Mouse (Mus musculus) inflammation-experienced regulatory T-cells, adult 16 weeks (primary cell): ENCODE results near the gene Rbm45. TPM values are rescaled to one million over a fixed set of nuclear protein-coding genes. Genes with fewer than 3 reads are reported as not detected.

Source experiments
- polyA plus RNA-seq: library from polyadenylated mRNA; unstranded; fragments of 100-300 nt; shearing (Covaris generic); gene quantifications from one replicate; pipeline ENCODE4 v1.2.1, GENCODE M21; 2017

The Rbm45 gene
- 11.8 TPM for polyA plus RNA-seq

GRCm38 (mm10) chr2:76369821-76370655 is at the start of gene Rbm45:
Gene Rbm45, plus strand, starts transcription at chr2:76369984.

GRCm38 (mm10) chr2:76338215-76339156 is 31.3 kb upstream of the Rbm45 start, which contains the start of gene Pde11a:
Gene Pde11a, minus strand, starts transcription at chr2:76338774.

GRCm38 (mm10) chr2:76360226-76360625 is 9.6 kb upstream of the Rbm45 start, which contains the start of gene Cyct:
Gene Cyct, minus strand, starts transcription at chr2:76360450.

DNA sequence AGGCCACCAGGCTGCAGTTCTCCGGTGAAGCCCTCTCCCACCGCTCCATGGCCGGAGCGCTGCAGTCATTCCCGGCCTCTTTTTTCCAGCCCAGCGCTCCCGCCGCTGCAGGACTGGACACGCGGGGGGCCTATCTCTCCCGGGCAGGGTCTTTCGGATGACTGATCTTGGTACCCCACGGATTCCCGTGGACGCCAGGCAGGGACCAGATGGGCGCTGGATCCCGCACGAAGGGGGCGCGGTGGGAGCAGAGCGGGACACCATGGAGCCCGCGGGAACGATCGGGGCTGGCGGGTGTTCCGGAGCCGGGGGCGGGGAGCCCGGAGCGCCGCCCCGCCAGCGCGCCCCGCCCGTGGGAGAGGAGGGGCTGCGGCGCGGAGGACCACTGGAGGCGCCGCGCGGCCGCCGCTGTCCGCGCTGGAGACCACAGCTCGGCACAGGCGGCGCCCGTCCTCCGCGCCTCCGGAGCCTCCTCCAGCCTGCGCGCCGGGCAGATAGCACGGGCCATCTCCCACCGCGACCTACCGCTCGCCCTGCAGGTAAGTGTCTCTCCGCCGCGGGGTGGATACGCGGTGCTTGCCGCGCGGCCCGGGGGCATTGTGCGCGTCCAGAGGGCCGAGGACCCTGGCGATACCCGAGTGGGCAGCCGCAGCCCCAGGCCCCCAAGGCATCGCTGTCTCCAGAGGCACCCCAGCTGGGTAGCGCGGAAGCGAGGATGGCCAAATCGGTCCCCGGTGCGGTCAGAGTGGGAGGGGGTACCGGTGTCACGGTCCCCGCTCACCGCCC is 36.6 kb downstream of the Rbm45 start, which contains the start of gene Osbpl6:
Osbpl6 (plus strand) TSS at position 358 of the 786 bp plus-strand sequence.

Other genes starting within 250 kb of the Rbm45 start
- gene Pde11a, start 31.2 kb upstream of the Rbm45 start, polyA plus RNA-seq: 8.6 TPM
- not detected for gene Cyct, start 9.5 kb upstream of the Rbm45 start, polyA plus RNA-seq
- gene Osbpl6, start 36.5 kb downstream of the Rbm45 start, polyA plus RNA-seq: 0.45 TPM